Mouse (Mus musculus) liver, embryonic 15.5 days (tissue): ENCODE data around the gene Mtmr6. TPM values are rescaled to one million over a fixed set of nuclear protein-coding genes. Genes with fewer than 3 reads are reported as not detected.
A peak's percentile ranks its signal among the peaks of the same experiment; 100 is the strongest.

Experiments
- ATAC-seq: fragments of 200-750 bp; cut with Nextera tagmentation; 2 replicates; pipeline ENCODE4 v1.8.0; 2017; ENCODE audit warnings: moderate number of reproducible peaks, mild to moderate bottlenecking, moderate library complexity; ENCODE audit not compliant: insufficient read depth
- H3K27ac ChIP-seq: fragments of 300-500 bp; sonication (generic); replicated peaks from 2 replicates; pipeline ENCODE4 v1.5.1; 2015; ENCODE audit warnings: mild to moderate bottlenecking, inconsistent platforms
- H3K27me3 ChIP-seq: fragments of 300-500 bp; sonication (generic); 2 replicates; pipeline ENCODE4 v1.6.1; 2015; ENCODE audit warnings: mild to moderate bottlenecking, inconsistent platforms
- H3K36me3 ChIP-seq: fragments of 300-500 bp; sonication (generic); replicated peaks from 2 replicates; pipeline ENCODE4 v1.6.1; 2015; ENCODE audit warnings: moderate library complexity, mild to moderate bottlenecking, inconsistent platforms
- H3K4me1 ChIP-seq: fragments of 300-500 bp; sonication (generic); replicated peaks from 2 replicates; pipeline ENCODE4 v1.6.1; 2015; ENCODE audit warnings: inconsistent platforms
- H3K4me2 ChIP-seq: fragments of 300-500 bp; sonication (generic); 2 replicates; pipeline ENCODE4 v1.6.1; 2015; ENCODE audit warnings: moderate library complexity, mild to moderate bottlenecking, inconsistent platforms
- H3K4me3 ChIP-seq: fragments of 300-500 bp; sonication (generic); replicated peaks from 2 replicates; pipeline ENCODE4 v1.5.1; 2015; ENCODE audit warnings: mild to moderate bottlenecking, inconsistent platforms
- H3K9ac ChIP-seq: fragments of 300-500 bp; sonication (generic); 2 replicates; pipeline ENCODE4 v1.6.1; 2015; ENCODE audit warnings: moderate library complexity, mild to moderate bottlenecking, inconsistent platforms
- H3K9me3 ChIP-seq: fragments of 300-500 bp; sonication (generic); replicated peaks from 2 replicates; pipeline ENCODE4 v1.6.1; 2016; ENCODE audit warnings: inconsistent platforms
- WGBS: fragments of 180-500 bp; shearing (Covaris S2); methylation state at CpG from one replicate; pipeline ENCODE4 v1.1.7; 2015; ENCODE audit warnings: mixed read lengths; ENCODE audit not compliant: insufficient replicate concordance; 5-methylcytosine and 5-hydroxymethylcytosine counted together
- polyA plus RNA-seq: library from polyadenylated mRNA; unstranded; fragments of >200 nt; fragmentation: Nextera tagmentation; extraction: Ambion mirVana; gene quantifications from 2 replicates; pipeline ENCODE4 v1.2.1, GENCODE M21; 2015

The Mtmr6 gene
- polyA plus RNA-seq: 13.6 and 13.7 TPM in 2 replicates

DNA sequence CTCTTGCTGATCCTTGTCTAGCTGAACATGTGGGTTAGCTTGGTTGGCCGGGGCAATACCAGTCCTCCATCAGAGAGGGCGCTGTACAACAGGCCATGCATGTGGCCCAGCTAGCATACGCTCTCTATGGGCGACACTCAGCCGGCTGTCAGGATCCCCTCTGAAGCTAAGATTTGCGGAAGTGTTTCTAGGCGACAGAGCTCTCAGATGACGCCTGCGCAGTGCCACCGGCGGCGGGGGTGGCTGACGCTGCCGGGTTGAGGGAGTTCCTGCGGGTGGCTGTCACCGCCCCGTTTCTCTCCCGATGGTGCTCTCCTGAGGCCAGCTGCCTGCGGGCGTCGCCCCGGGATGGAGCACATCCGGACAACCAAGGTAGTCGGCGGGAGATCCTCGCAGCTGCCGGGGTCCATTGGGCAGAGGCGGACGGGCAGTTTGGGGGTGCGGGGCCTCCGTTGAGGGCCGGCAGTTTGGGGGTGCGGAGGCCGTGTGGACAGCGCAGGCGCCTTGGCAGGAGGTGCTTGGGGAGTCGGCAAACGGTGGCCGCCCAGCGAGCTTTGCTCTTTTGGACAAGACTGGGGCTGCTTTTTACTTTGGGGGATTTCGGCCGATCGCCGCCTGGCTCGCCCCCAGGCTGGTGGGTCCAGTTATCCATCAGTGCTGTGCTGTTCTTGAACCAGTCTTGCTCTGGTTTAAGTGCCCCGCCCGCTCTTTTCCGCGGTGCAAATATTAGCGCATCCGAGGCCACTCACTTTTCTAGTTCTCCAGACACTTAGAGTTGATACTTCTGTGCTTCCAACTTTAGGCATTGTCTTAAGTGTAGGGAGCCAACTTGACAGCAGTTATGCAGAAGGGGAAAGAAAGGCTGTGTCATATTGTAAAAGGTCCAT, at the start of gene Mtmr6:
Mtmr6 (plus strand) TSS at position 239 of the 887 bp plus-strand sequence.
- peaks cover 24% of the 10 kb centered on the region for H3K4me1 ChIP-seq
- H3K9me3 ChIP-seq: no peaks in the 10 kb centered on the region
- peak within 1 kb of the TSS; percentile 83 for H3K4me2 ChIP-seq
- H3K9ac ChIP-seq: peak within 1 kb of the TSS; percentile 77
- H3K4me3 ChIP-seq: peak within 1 kb of the TSS; percentile 81
- under 1% methylated on average over 51 of the region's 51 CpGs for WGBS
- no peaks in the 10 kb centered on the region for H3K27me3 ChIP-seq
- H3K27ac ChIP-seq: peak within 1 kb of the TSS; percentile 86
- H3K36me3 ChIP-seq: no peaks in the 10 kb centered on the region
- peak; percentile 100 for ATAC-seq

DNA sequence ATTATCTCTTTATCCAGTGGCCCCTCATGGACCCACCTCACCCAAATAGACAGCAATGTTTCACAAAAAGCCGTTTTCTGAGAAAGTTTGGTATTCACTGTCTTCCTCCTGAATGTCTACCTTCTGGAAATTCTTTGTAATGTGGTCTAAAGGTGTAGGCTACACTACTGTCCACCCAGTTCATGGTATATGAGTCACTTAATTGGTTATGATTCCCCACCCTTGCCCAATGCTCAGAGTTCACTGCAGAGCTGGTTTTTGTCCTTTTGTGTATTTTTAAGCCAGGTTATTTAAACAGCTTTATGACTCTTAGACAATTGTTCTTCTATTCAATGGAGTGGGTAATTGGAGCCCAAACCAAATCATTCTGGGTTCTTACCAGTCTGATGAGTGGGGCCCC, 48.9 kb upstream of the Mtmr6 start:
- ATAC-seq: no peak
- H3K27me3 ChIP-seq: no peaks in the 10 kb centered on the region
- peaks cover 24% of the 10 kb centered on the region for H3K36me3 ChIP-seq
- H3K9me3 ChIP-seq: no peaks in the 10 kb centered on the region
- no peak overlapping the region for H3K4me3 ChIP-seq
- no peak overlapping the region for H3K4me2 ChIP-seq
- no peaks in the 10 kb centered on the region for H3K4me1 ChIP-seq
- no peak overlapping the region for H3K9ac ChIP-seq
- WGBS: 70% methylated on average over 1 of the region's 1 CpGs
- no peak overlapping the region for H3K27ac ChIP-seq

DNA sequence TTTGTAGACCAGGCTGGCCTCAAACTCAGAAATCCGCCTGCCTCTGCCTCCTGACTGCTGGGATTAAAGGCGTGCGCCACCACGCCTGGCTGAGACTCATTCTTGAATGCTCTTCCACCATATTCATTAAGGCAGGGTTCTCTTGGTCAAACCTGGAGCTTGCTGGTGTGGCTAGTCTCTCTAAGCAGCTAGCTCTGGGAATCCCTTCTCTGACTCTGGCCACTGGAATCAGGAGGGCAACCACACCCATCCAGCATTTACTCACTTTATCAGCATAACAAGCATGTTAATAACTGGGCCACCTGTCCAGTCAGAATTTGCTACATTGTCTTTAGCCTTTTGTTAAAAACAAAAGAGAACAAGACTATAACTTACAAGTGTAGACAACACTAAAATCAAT, 47.4 kb upstream of the Mtmr6 start:
- Histone ChIP-seq H3K27me3 (no peaks in the 10 kb centered on the region), H3K4me1 (no peaks in the 10 kb centered on the region), H3K36me3 (peaks cover 33% of the 10 kb centered on the region), H3K9me3 (no peaks in the 10 kb centered on the region), H3K9ac (no peak overlapping the region), H3K4me2 (no peak overlapping the region), H3K4me3 (no peak overlapping the region), H3K27ac (no peak overlapping the region)
- 90% methylated on average over 4 of the region's 4 CpGs for WGBS
- no peak for ATAC-seq

DNA sequence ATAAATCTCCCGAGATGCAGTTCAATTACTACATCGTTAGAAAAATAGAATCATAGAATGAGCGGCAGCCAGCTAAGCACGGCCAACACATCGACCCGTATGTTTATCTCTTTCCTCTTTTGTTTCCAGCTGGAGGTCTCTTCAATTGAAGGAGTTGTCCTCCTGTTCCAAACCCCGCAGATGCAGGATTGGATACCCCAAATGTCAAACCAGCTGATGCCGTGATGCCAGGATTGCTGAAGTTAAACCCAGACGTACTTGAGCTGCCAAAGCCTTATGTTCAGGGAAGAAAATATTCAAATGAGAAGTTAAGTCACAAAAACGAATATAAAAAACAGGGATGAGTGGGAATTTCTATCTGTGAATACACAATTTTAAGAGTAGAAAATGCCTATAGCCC, 45.1 kb upstream of the Mtmr6 start:
- Histone ChIP-seq H3K4me3 (no peak overlapping the region), H3K36me3 (peaks cover 40% of the 10 kb centered on the region), H3K9ac (no peak overlapping the region), H3K27me3 (no peaks in the 10 kb centered on the region), H3K4me2 (no peak overlapping the region), H3K27ac (no peak overlapping the region), H3K4me1 (no peaks in the 10 kb centered on the region), H3K9me3 (no peaks in the 10 kb centered on the region)
- WGBS: 85% methylated on average over 10 of the region's 10 CpGs
- ATAC-seq: no peak

DNA sequence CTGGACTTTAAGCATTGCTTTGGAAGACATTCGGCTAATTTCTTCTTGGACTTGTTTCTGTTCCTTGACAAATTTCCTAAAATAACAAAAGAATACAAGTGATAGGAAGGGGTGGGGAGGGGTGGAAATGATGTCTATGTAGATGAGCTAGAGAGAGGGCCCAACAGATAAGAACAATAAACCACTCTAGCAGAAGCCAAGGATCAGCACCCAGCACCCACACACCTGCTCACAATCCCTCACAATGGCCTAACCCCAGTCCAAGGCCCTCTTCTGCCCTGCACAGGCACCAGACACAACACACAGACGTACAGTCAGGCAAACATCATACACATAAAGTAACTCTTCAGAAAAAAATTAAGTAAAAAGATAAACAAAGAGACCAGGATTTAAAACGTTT, 26.5 kb upstream of the Mtmr6 start:
- Histone ChIP-seq H3K36me3 (peaks cover 68% of the 10 kb centered on the region), H3K27ac (no peak overlapping the region)

DNA sequence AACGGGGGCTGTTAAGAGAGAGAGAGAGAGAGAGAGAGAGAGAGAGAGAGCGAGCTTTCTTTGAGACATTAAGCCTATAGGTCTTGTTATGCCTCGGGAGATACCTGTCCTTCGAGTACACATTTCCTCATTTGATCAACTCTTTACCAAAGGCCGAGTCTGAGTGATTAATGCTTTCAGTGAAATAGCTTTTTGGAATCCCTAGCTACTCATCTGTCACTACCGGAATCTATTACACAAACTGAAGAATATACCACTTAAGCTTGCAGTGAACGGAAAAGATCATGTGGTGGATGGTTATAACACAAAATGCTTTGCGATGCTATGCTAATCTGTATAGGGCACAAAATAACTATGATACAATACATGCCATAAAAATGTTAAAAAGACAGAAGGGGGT, 14.7 kb upstream of the Mtmr6 start:
- no peak for ATAC-seq
- peak overlapping the region; percentile 89 for H3K27ac ChIP-seq
- 7% methylated on average over 8 of the region's 8 CpGs for WGBS
- H3K9ac ChIP-seq: peak overlapping the region; percentile 99
- peaks cover 5% of the 10 kb centered on the region for H3K36me3 ChIP-seq
- H3K4me1 ChIP-seq: peaks cover 31% of the 10 kb centered on the region
- H3K4me3 ChIP-seq: peak overlapping the region; percentile 98
- H3K4me2 ChIP-seq: peak overlapping the region; percentile 89
- no peaks in the 10 kb centered on the region for H3K27me3 ChIP-seq
- no peaks in the 10 kb centered on the region for H3K9me3 ChIP-seq

More for the DNA sequence above, 26.5 kb upstream of the Mtmr6 start:
- no peak overlapping the region for H3K4me3 ChIP-seq
- no peaks in the 10 kb centered on the region for H3K4me1 ChIP-seq
- no peaks in the 10 kb centered on the region for H3K27me3 ChIP-seq
- ATAC-seq: no peak
- H3K9ac ChIP-seq: no peak overlapping the region
- WGBS: 67% methylated on average over 3 of the region's 3 CpGs
- H3K9me3 ChIP-seq: no peaks in the 10 kb centered on the region
- H3K4me2 ChIP-seq: no peak overlapping the region

DNA sequence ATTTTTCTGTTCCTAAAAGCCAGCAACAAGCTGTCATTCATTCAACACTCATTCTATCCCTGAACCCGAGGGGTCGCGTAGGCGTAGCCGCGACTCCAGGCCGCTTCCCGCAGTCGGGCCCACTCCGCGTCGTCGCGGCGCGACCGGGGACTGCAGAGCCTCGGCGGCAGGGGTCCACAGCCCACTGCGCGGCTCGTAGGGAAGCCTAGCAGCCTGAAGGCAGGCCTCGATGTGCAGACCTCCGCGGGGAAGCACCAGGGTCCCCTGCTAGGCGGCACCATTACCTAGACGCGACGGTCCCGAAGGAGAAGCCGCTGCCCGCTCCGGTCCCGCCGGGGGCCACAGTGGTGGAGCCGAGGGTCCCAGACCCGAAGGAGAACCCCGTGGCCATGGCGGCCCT, 14.1 kb upstream of the Mtmr6 start:
- Histone ChIP-seq H3K9me3 (no peaks in the 10 kb centered on the region), H3K27me3 (no peaks in the 10 kb centered on the region), H3K27ac (peak overlapping the region; percentile 89), H3K36me3 (peaks cover 3% of the 10 kb centered on the region), H3K9ac (peak overlapping the region; percentile 99), H3K4me1 (peaks cover 31% of the 10 kb centered on the region), H3K4me2 (peak overlapping the region; percentile 89), H3K4me3 (peak overlapping the region; percentile 98)
- peak; percentile 53 for ATAC-seq
- under 1% methylated on average over 39 of the region's 39 CpGs for WGBS

DNA sequence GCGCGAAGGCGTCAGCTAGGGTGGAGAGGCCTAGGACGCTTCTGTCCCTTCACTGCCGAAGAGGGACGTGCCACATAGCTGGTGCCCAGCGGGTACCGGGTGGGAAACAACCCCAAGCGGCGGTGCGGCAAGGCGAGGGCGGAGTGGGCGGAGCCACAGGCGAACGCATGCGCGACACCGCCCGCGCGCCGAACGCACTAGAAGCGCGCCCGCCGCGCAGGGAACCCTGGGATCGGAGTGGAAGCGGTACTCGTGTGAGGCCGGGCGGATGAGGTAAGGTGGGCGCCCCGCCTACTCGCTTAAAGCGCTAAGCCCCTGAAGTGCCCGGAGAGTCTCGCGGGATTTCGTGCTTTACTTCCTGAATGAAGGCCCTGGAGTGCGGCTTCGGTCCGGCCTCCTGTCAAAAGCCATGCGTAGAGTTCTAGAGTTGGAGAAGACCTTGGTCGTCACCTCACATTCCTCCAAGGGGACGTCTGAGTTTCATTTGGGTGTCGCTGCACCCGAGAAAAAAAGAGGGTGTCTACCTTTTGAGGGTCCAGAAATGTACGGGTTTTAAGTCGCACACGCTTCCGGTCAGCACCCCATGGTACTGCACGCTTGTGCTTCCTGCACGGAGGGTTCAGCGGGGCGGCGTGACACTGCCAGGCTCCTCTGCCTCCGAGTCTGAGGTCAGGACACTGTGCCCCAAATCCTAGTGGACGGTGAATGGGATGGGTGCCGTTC, 13.6 kb upstream of the Mtmr6 start, which contains the start of the genes Nupl1 and Gm49336:
Nupl1 (minus strand) TSS at position 151 of the 723 bp plus-strand sequence.
Gm49336 (minus strand) TSS at position 227 of the 723 bp plus-strand sequence.
- Histone ChIP-seq H3K4me3 (peak within 1 kb of the TSS; percentile 98), H3K4me1 (peaks cover 35% of the 10 kb centered on the region), H3K4me2 (peak within 1 kb of the TSS; percentile 89), H3K9ac (peak within 1 kb of the TSS; percentile 99), H3K36me3 (peaks cover 3% of the 10 kb centered on the region), H3K27me3 (no peaks in the 10 kb centered on the region), H3K9me3 (no peaks in the 10 kb centered on the region), H3K27ac (peak within 1 kb of the TSS; percentile 89)
- peak; percentile 99 for ATAC-seq
- WGBS: under 1% methylated on average over 62 of the region's 62 CpGs

DNA sequence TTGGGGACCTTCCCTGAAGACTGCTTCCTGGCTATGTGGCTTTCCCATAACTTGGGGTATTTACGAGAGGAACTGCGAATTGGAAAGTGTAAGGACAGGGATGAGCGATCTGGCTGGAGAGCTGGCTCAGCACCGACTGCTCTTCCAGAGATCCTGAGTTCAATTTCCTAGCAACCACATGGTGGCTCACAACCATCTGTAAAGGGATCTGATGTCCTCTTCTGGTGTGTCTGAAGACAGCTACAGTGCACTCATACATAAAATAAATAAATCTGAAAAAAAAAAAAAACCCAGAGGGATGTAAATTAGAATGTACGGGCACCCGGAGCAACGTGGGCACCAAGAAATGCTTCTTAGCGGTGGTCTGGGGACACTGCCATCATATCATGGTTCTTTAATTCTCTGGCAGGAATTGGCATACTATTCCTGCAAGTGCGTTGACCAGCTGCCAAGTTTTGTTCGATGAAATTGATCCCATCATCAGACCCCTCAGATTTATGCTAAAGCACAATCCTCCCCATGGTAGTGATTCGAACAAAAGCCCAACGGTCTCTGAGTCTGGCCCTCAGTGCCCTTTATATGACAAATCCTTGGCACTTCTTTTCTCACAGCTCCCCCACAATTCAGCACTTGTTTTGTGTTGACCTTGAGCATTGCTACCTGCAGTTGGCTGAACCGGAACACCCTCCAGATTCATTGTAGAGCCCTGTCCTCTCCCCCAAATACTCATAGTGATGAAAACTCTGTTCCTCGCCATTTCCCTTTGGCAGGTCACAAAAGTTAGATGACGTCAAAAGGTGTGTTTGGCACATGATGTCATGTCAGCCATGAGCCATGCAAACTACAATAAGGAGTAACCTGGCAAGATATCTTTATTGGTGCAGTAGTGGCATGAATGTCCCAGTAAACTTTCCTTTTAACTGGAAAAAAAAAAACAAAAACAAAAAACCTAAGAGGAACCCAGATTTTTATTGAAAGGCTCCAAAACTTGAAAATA, 12.7 kb upstream of the Mtmr6 start:
- peak overlapping the region; percentile 71 for H3K9ac ChIP-seq
- H3K36me3 ChIP-seq: no peaks in the 10 kb centered on the region; the same call in 1 of the 2 replicates
- WGBS: 17% methylated on average over 15 of the region's 15 CpGs
- no peaks in the 10 kb centered on the region for H3K9me3 ChIP-seq
- ATAC-seq: no peak
- peak overlapping the region; percentile 98 for H3K4me3 ChIP-seq
- no peaks in the 10 kb centered on the region for H3K27me3 ChIP-seq
- peak overlapping the region; percentile 89 for H3K4me2 ChIP-seq
- H3K27ac ChIP-seq: peak overlapping the region; percentile 84
- H3K4me1 ChIP-seq: peaks cover 43% of the 10 kb centered on the region

DNA sequence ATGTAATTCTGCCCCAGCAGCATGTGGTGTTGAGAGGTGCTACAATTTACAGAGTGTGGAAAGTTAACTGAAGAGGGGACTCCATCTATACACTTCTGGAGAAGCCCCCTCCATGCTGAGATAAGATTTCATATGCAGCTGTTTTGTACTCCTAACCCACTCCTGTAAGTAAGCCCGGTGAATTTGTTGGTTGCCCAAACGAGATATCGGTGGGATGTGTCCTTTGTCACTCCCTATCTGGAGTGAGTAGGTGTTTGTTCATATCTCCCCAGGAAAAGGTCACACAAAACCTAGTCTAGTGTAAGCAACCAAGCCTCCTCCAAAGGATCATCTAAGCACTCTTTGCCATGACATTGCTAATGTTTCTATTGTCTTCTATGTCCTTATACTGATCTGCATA, 11.6 kb upstream of the Mtmr6 start:
- ATAC-seq: no peak
- peaks cover 46% of the 10 kb centered on the region for H3K4me1 ChIP-seq
- H3K4me3 ChIP-seq: no peak overlapping the region
- WGBS: 29% methylated on average over 3 of the region's 3 CpGs
- no peaks in the 10 kb centered on the region for H3K27me3 ChIP-seq
- no peak overlapping the region; the same call in 1 of the 2 replicates for H3K4me2 ChIP-seq
- no peak overlapping the region for H3K27ac ChIP-seq
- H3K36me3 ChIP-seq: no peaks in the 10 kb centered on the region
- no peak overlapping the region for H3K9ac ChIP-seq
- H3K9me3 ChIP-seq: no peaks in the 10 kb centered on the region
